Mouse (Mus musculus): ENCODE data around the gene Nxn. TPM values are rescaled to one million over a fixed set of nuclear protein-coding genes. Genes with fewer than 3 reads are reported as not detected.

The Nxn gene
- polyA plus RNA-seq, 1 experiment from 2014 or later = 33.1 TPM

DNA sequence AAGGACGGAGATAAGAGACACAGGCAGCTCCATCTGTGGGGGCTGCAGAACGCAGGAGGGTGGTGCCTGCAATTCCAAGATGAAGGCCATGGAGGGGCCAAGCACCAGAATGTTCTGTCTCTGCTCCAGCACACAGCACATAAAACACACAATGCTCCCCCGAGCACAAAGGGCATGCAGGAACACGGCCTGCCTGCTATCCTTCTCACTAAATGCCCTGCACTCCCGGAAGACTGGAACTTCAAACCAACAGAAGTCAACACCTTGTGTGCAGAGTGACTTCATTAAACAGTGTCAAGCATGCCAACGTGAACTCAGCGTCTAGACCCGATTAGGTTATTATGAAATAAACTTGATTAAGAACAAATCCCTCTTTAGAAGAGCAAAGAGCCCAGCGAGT, 74.7 kb downstream of the Nxn start:
- peaks cover 79% of the 10 kb centered on the region for H3K4me1 ChIP-seq
- H3K27me3 ChIP-seq = no peaks in the 10 kb centered on the region
- no peak overlapping the region for H3K4me3 ChIP-seq (replicated peaks)
- no peaks in the 10 kb centered on the region for H3K9me3 ChIP-seq (replicated peaks)
- no peak overlapping the region for H3K4me2 ChIP-seq
- H3K27ac ChIP-seq = peak overlapping the region; percentile 43; the same call in 1 of the 2 replicates
- WGBS = 43% methylated on average over 9 of the region's 9 CpGs
- no peak overlapping the region for H3K9ac ChIP-seq
- H3K36me3 ChIP-seq = no peaks in the 10 kb centered on the region; the same call in 1 of the 2 replicates
- no peak for ATAC-seq (replicated peaks; ENCODE audit: low FRiP score)

- WGBS = 71% methylated on average over 5 of the region's 5 CpGs
Observed at GRCm38 (mm10) chr11:76322939-76323338, 76.0 kb downstream of the Nxn start.

GRCm38 (mm10) chr11:76322081-76322480, 76.9 kb downstream of the Nxn start:
- no peak for ATAC-seq (replicated peaks; ENCODE audit: low FRiP score)
- H3K4me1 ChIP-seq = peaks cover 69% of the 10 kb centered on the region
- H3K4me3 ChIP-seq (replicated peaks) = no peak overlapping the region
- no peaks in the 10 kb centered on the region for H3K27me3 ChIP-seq
- H3K4me2 ChIP-seq = no peak overlapping the region
- 49% methylated on average over 1 of the region's 1 CpGs for WGBS
- no peaks in the 10 kb centered on the region for H3K9me3 ChIP-seq (replicated peaks)
- H3K27ac ChIP-seq = no peak overlapping the region
- H3K9ac ChIP-seq = no peak overlapping the region
- H3K36me3 ChIP-seq = no peaks in the 10 kb centered on the region; the same call in 1 of the 2 replicates

More at GRCm38 (mm10) chr11:76322939-76323338, 76.0 kb downstream of the Nxn start:
- H3K4me2 ChIP-seq = no peak overlapping the region
- no peaks in the 10 kb centered on the region for H3K9me3 ChIP-seq (replicated peaks)
- no peaks in the 10 kb centered on the region; the same call in 1 of the 2 replicates for H3K36me3 ChIP-seq
- no peak overlapping the region for H3K27ac ChIP-seq
- H3K4me3 ChIP-seq (replicated peaks) = no peak overlapping the region
- H3K27me3 ChIP-seq = no peaks in the 10 kb centered on the region
- no peak overlapping the region for H3K9ac ChIP-seq
- ATAC-seq (replicated peaks; ENCODE audit: low FRiP score) = no peak
- H3K4me1 ChIP-seq = peaks cover 72% of the 10 kb centered on the region

DNA sequence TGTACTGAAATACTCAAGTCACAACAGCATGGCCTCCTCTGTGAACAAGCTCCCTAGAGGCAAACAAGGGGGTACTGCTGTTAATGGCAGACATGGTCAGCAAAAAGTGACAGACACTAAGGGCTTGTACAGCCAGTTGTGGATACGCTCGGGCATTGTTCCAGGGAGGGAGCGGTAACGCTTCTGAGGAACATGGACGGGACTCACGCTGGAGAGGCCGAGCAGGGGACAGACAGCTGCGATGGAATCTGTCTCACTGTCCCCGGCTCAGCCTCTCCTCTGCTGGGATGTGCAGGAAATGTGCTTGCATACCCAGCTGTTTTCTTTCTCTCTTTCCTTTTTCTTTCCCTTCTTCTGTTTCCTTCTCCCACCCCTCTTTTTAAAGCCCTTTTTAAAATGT, 78.5 kb downstream of the Nxn start:
- no peak overlapping the region for H3K27ac ChIP-seq
- no peak for ATAC-seq (replicated peaks; ENCODE audit: low FRiP score)
- H3K4me2 ChIP-seq = no peak overlapping the region
- 86% methylated on average over 9 of the region's 9 CpGs for WGBS
- no peaks in the 10 kb centered on the region for H3K9me3 ChIP-seq (replicated peaks)
- H3K4me1 ChIP-seq = peaks cover 62% of the 10 kb centered on the region
- H3K9ac ChIP-seq = no peak overlapping the region
- no peak overlapping the region for H3K4me3 ChIP-seq (replicated peaks)
- H3K27me3 ChIP-seq = no peaks in the 10 kb centered on the region
- H3K36me3 ChIP-seq = no peaks in the 10 kb centered on the region; the same call in 1 of the 2 replicates

GRCm38 (mm10) chr11:76319714-76320435, 79.1 kb downstream of the Nxn start:
- Histone ChIP-seq H3K9me3 (replicated peaks) (no peaks in the 10 kb centered on the region), H3K27me3 (no peaks in the 10 kb centered on the region), H3K36me3 (no peaks in the 10 kb centered on the region; the same call in 1 of the 2 replicates), H3K4me2 (no peak overlapping the region), H3K9ac (no peak overlapping the region), H3K4me1 (peaks cover 56% of the 10 kb centered on the region), H3K4me3 (replicated peaks) (no peak overlapping the region), H3K27ac (no peak overlapping the region)
- no peak for ATAC-seq (replicated peaks; ENCODE audit: low FRiP score)
- WGBS = 66% methylated on average over 9 of the region's 9 CpGs

GRCm38 (mm10) chr11:76317904-76318303, 81.0 kb downstream of the Nxn start:
- 63% methylated on average over 2 of the region's 2 CpGs for WGBS
- no peaks in the 10 kb centered on the region for H3K9me3 ChIP-seq (replicated peaks)
- no peak for ATAC-seq (replicated peaks; ENCODE audit: low FRiP score)

DNA sequence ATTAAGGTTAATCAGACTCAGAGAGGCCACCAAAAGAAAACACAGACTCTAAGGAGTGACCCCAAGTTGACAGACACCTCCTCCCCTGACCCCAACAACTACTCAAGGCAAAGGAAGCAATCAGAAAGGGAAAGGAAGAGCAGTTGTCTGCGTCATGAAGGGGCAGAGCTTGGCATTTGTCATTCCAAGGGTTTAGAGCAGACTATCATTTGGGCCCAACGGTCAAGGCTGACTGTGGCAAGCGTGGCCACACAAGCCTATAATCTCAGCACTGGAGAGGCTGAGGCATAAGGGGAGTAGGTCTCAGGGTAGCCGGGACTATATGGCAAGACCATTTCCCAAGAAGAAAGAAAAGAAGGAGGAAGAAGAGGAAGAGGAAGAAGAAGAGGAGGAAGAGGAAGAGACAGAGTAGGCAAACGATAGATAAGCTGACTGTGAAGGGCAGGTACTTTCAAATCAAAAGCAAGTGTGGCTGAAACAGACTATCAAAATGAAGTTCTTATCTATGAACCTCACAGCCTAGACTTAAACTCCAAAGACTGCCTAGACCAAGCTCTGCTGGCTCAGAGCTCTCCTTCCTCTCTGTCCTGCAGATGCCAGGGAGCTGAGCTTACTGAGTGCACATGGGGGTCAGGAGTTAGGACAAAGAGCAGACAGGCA, 83.0 kb downstream of the Nxn start:
- Histone ChIP-seq H3K4me3 (replicated peaks) (no peak overlapping the region), H3K36me3 (no peaks in the 10 kb centered on the region; the same call in 1 of the 2 replicates), H3K9me3 (replicated peaks) (no peaks in the 10 kb centered on the region), H3K9ac (no peak overlapping the region), H3K27ac (no peak overlapping the region), H3K27me3 (no peaks in the 10 kb centered on the region), H3K4me2 (no peak overlapping the region), H3K4me1 (peaks cover 40% of the 10 kb centered on the region)
- 70% methylated on average over 5 of the region's 5 CpGs for WGBS
- no peak for ATAC-seq (replicated peaks; ENCODE audit: low FRiP score)

More at GRCm38 (mm10) chr11:76317904-76318303, 81.0 kb downstream of the Nxn start:
- H3K4me1 ChIP-seq = peaks cover 42% of the 10 kb centered on the region
- H3K4me3 ChIP-seq (replicated peaks) = no peak overlapping the region
- H3K36me3 ChIP-seq = no peaks in the 10 kb centered on the region; the same call in 1 of the 2 replicates
- no peak overlapping the region for H3K9ac ChIP-seq
- H3K4me2 ChIP-seq = no peak overlapping the region
- H3K27me3 ChIP-seq = no peaks in the 10 kb centered on the region
- H3K27ac ChIP-seq = no peak overlapping the region

- no peak overlapping the region for H3K4me3 ChIP-seq (replicated peaks)
- no peaks in the 10 kb centered on the region for H3K27me3 ChIP-seq
- no peaks in the 10 kb centered on the region for H3K36me3 ChIP-seq
- peaks cover 48% of the 10 kb centered on the region for H3K4me1 ChIP-seq
- no peak overlapping the region for H3K4me2 ChIP-seq
- H3K9me3 ChIP-seq (replicated peaks) = no peaks in the 10 kb centered on the region
- H3K27ac ChIP-seq = no peak overlapping the region
- H3K9ac ChIP-seq = no peak overlapping the region
- WGBS = 76% methylated on average over 4 of the region's 4 CpGs
- no peak for ATAC-seq (replicated peaks; ENCODE audit: low FRiP score)
Observed at GRCm38 (mm10) chr11:76314741-76315140, 84.2 kb downstream of the Nxn start.

DNA sequence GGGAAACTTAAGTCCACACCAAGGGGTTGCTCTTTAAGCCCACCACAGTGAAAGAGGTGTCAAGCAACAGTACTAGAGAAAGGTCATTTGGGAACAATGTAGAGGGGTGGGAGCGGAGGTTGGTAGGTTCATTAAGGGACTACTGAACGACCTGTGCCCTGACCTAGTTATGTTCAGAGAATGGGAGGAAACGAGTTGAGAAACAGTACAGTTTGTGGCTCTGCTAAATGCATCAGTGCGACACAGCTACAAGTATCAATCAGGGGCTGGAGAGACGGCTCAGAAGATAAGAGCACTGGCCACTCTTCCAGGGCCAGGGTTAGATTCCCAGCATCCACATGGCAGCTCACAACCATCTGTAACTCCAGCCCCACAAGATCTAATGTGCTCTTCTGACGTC, 84.8 kb downstream of the Nxn start:
- no peak overlapping the region for H3K4me2 ChIP-seq
- no peak overlapping the region for H3K4me3 ChIP-seq (replicated peaks)
- H3K27me3 ChIP-seq = no peaks in the 10 kb centered on the region
- WGBS = 55% methylated on average over 6 of the region's 6 CpGs
- ATAC-seq (replicated peaks; ENCODE audit: low FRiP score) = no peak
- peaks cover 49% of the 10 kb centered on the region for H3K4me1 ChIP-seq
- H3K9me3 ChIP-seq (replicated peaks) = no peaks in the 10 kb centered on the region
- H3K36me3 ChIP-seq = no peaks in the 10 kb centered on the region
- no peak overlapping the region for H3K9ac ChIP-seq
- no peak overlapping the region for H3K27ac ChIP-seq

DNA sequence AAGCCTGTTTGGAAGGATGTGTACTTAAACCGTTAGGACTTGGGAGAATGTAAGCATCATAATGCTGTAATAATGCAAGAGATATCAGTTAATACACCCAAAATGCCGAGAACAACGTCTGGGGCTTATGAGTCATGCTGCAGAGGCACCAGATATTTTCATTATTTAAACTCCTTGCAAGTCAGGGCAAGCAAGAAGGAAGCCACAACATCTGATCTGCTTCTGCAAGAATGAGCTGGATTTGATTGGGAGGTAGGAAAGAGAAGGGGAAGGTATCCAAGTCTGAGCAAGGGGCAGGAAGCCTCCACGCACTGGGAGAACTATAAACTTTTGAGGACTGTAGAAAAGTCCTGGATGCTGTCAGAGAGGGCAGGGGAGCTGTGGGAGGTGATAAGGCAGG, 86.1 kb downstream of the Nxn start:
- Histone ChIP-seq H3K9ac (no peak overlapping the region), H3K27me3 (no peaks in the 10 kb centered on the region), H3K36me3 (no peaks in the 10 kb centered on the region), H3K4me2 (no peak overlapping the region), H3K4me3 (replicated peaks) (no peak overlapping the region), H3K4me1 (peaks cover 46% of the 10 kb centered on the region), H3K27ac (no peak overlapping the region), H3K9me3 (replicated peaks) (no peaks in the 10 kb centered on the region)
- WGBS = 45% methylated on average over 4 of the region's 4 CpGs
- no peak for ATAC-seq (replicated peaks; ENCODE audit: low FRiP score)

DNA sequence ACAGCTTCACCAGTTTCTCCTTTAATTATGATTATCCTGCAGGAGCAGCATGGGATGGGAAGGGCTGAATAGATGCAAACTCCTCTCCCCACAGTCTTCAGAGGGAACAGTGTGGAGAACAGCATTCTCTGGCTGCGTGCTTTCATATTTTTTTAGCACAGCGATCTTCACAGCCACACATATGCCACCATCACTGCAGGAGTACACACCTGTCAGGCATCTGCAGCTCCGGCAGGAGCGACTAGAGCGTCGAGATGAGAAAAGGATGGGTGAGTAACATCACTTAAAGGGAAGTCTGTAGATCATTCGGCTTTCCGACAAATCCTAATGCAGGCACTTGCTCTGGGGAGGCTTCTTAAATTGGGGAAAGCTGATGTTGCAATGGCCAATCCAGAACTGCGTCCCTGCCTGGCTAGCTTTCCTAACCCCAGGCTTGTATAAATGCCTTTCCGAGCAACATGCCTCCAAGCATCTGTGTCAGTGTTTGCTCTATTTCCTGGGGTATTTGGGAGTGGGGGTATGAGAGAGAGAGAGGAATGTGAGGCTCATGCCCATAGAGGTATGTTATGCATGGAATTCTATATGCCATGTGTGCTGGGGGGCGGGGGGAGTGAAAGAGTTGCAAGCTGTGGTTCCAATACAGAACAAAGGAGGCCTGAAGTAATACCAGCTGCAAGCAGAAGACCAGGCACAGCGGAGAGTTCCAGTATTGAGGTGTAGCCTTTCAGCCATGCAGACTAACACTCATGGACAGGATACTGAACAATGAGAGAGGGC, 87.5 kb downstream of the Nxn start:
- Histone ChIP-seq H3K4me2 (no peak overlapping the region), H3K9ac (no peak overlapping the region), H3K4me3 (replicated peaks) (no peak overlapping the region), H3K27me3 (no peaks in the 10 kb centered on the region), H3K27ac (0 out of 2 replicates have a peak overlapping the region, but pooled peaks have one; percentile 29), H3K9me3 (replicated peaks) (no peaks in the 10 kb centered on the region), H3K4me1 (peaks cover 50% of the 10 kb centered on the region), H3K36me3 (no peaks in the 10 kb centered on the region)
- no peak for ATAC-seq (replicated peaks; ENCODE audit: low FRiP score)
- WGBS = 76% methylated on average over 12 of the region's 12 CpGs

DNA sequence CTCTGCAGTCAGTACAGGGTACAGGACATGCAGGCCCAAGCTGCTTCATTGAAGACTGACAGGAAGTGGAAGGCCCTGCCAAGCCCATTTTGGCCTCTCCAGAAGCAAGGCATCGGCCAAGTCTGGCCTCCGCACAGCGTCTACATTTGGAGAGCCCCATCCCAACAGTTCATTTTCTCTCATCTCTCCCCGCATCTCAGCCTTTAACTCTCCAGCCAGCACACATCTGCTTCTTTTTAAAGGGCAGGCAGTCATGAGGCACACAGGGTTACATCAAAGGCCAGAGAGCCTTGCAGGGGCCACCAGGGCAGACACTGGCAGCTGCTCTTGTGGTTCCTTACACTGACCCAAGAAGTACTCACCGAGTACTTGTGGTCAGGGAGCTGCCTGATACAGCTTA, 89.1 kb downstream of the Nxn start:
- 46% methylated on average over 5 of the region's 5 CpGs for WGBS
- Histone ChIP-seq H3K27ac (peak overlapping the region; percentile 10; the same call in 1 of the 2 replicates), H3K9me3 (replicated peaks) (no peaks in the 10 kb centered on the region), H3K4me1 (peaks cover 44% of the 10 kb centered on the region), H3K4me2 (no peak overlapping the region), H3K9ac (no peak overlapping the region), H3K36me3 (no peaks in the 10 kb centered on the region), H3K4me3 (replicated peaks) (no peak overlapping the region), H3K27me3 (no peaks in the 10 kb centered on the region)
- no peak for ATAC-seq (replicated peaks; ENCODE audit: low FRiP score)

Measured in kidney, embryonic 15.5 days (tissue).